Mouse (Mus musculus): Measurements from ENCODE around the gene Dag1. TPM values are rescaled to one million over a fixed set of nuclear protein-coding genes. Genes with fewer than 3 reads are reported as not detected.

Gene Dag1
- total and polyA plus RNA-seq, 3 experiments = 6.1 to 21.9 (median 13.5) TPM

GRCm38 (mm10) chr9:108220380-108220774 lies 43.4 kb downstream of the Dag1 start:
- TF ChIP-seq CTCF (IDR thresholded peaks at IDR 0.05; ENCODE audit: low read depth, low read length) = no peak
- no peak for TF ChIP-seq GATA2 (IDR thresholded peaks at IDR 0.05; ENCODE audit: borderline replicate concordance, low read depth, low read length)
- TF ChIP-seq TAL1 (conservative IDR thresholded peaks at IDR 0.05; ENCODE audit: low read depth, low read length) = no peak
- TF ChIP-seq GATA1 (IDR thresholded peaks at IDR 0.05; ENCODE audit: borderline replicate concordance, low read length) = no peak
- TF ChIP-seq POLR2AphosphoS5 (IDR thresholded peaks at IDR 0.05; ENCODE audit: insufficient replicate concordance, low read depth, low read length) = no peak
- no peaks in the 10 kb centered on the region for H3K27me3 ChIP-seq (ENCODE audit: insufficient read depth, low read length)
- H3K4me1 ChIP-seq (ENCODE audit: insufficient read depth, low read depth, low read length) = no peaks in the 10 kb centered on the region
- no peak for ATAC-seq (ENCODE audit: extremely low read depth, insufficient number of reproducible peaks, low FRiP score, poor library complexity, severe bottlenecking)
- H3K9me3 ChIP-seq (replicated peaks) = no peaks in the 10 kb centered on the region
- peaks cover 34% of the 10 kb centered on the region for H3K36me3 ChIP-seq (replicated peaks)
- DNase-seq (ENCODE audit: low spot score) = no peak
- H3K4me3 ChIP-seq (ENCODE audit: low read depth, low read length) = no peak overlapping the region

GRCm38 (mm10) chr9:108219766-108220379 lies 43.9 kb downstream of the Dag1 start:
- Histone ChIP-seq H3K4me3 (ENCODE audit: low read depth, low read length) (no peak overlapping the region), H3K27me3 (ENCODE audit: insufficient read depth, low read length) (no peaks in the 10 kb centered on the region), H3K9me3 (replicated peaks) (no peaks in the 10 kb centered on the region), H3K36me3 (replicated peaks) (peaks cover 33% of the 10 kb centered on the region), H3K4me1 (ENCODE audit: insufficient read depth, low read depth, low read length) (no peaks in the 10 kb centered on the region)
- DNase-seq (ENCODE audit: low spot score) (no peak), ATAC-seq (ENCODE audit: extremely low read depth, insufficient number of reproducible peaks, low FRiP score, poor library complexity, severe bottlenecking) (no peak)
- TF ChIP-seq GATA2 (IDR thresholded peaks at IDR 0.05; ENCODE audit: borderline replicate concordance, low read depth, low read length) (no peak), TAL1 (conservative IDR thresholded peaks at IDR 0.05; ENCODE audit: low read depth, low read length) (no peak), CTCF (IDR thresholded peaks at IDR 0.05; ENCODE audit: low read depth, low read length) (no peak), GATA1 (IDR thresholded peaks at IDR 0.05; ENCODE audit: borderline replicate concordance, low read length) (no peak), POLR2AphosphoS5 (IDR thresholded peaks at IDR 0.05; ENCODE audit: insufficient replicate concordance, low read depth, low read length) (no peak)

- H3K9me3 ChIP-seq (replicated peaks) = no peaks in the 10 kb centered on the region
- H3K4me1 ChIP-seq (ENCODE audit: insufficient read depth, low read depth, low read length) = no peaks in the 10 kb centered on the region
- TF ChIP-seq GATA2 (IDR thresholded peaks at IDR 0.05; ENCODE audit: borderline replicate concordance, low read depth, low read length) = no peak
- TF ChIP-seq GATA1 (IDR thresholded peaks at IDR 0.05; ENCODE audit: borderline replicate concordance, low read length) = no peak
- no peak for TF ChIP-seq TAL1 (conservative IDR thresholded peaks at IDR 0.05; ENCODE audit: low read depth, low read length)
- no peak for TF ChIP-seq CTCF (IDR thresholded peaks at IDR 0.05; ENCODE audit: low read depth, low read length)
- TF ChIP-seq POLR2AphosphoS5 (IDR thresholded peaks at IDR 0.05; ENCODE audit: insufficient replicate concordance, low read depth, low read length) = no peak
- DNase-seq (ENCODE audit: low spot score) = no peak
- H3K4me3 ChIP-seq (ENCODE audit: low read depth, low read length) = no peak overlapping the region
- H3K27me3 ChIP-seq (ENCODE audit: insufficient read depth, low read length) = no peaks in the 10 kb centered on the region
- ATAC-seq (ENCODE audit: extremely low read depth, insufficient number of reproducible peaks, low FRiP score, poor library complexity, severe bottlenecking) = no peak
- H3K36me3 ChIP-seq (replicated peaks) = peaks cover 41% of the 10 kb centered on the region
Measured at GRCm38 (mm10) chr9:108217936-108218543, 45.7 kb downstream of the Dag1 start.

GRCm38 (mm10) chr9:108217406-108217805 lies 46.4 kb downstream of the Dag1 start:
- ATAC-seq (ENCODE audit: extremely low read depth, insufficient number of reproducible peaks, low FRiP score, poor library complexity, severe bottlenecking) (no peak), DNase-seq (ENCODE audit: low spot score) (no peak)
- Histone ChIP-seq H3K4me1 (ENCODE audit: insufficient read depth, low read depth, low read length) (no peaks in the 10 kb centered on the region), H3K9me3 (replicated peaks) (no peaks in the 10 kb centered on the region), H3K36me3 (replicated peaks) (peaks cover 42% of the 10 kb centered on the region), H3K4me3 (ENCODE audit: low read depth, low read length) (no peak overlapping the region), H3K27me3 (ENCODE audit: insufficient read depth, low read length) (no peaks in the 10 kb centered on the region)
- TF ChIP-seq POLR2AphosphoS5 (IDR thresholded peaks at IDR 0.05; ENCODE audit: insufficient replicate concordance, low read depth, low read length) (no peak), GATA2 (IDR thresholded peaks at IDR 0.05; ENCODE audit: borderline replicate concordance, low read depth, low read length) (no peak), TAL1 (conservative IDR thresholded peaks at IDR 0.05; ENCODE audit: low read depth, low read length) (no peak), CTCF (IDR thresholded peaks at IDR 0.05; ENCODE audit: low read depth, low read length) (no peak), GATA1 (IDR thresholded peaks at IDR 0.05; ENCODE audit: borderline replicate concordance, low read length) (no peak)

- ATAC-seq (ENCODE audit: extremely low read depth, insufficient number of reproducible peaks, low FRiP score, poor library complexity, severe bottlenecking) (no peak), DNase-seq (ENCODE audit: low spot score) (no peak)
- H3K36me3 ChIP-seq (replicated peaks) = peaks cover 54% of the 10 kb centered on the region
- no peaks in the 10 kb centered on the region; the same call in 1 of the 2 replicates for H3K27me3 ChIP-seq (ENCODE audit: insufficient read depth, low read length)
- no peaks in the 10 kb centered on the region for H3K9me3 ChIP-seq (replicated peaks)
- TF ChIP-seq TAL1 (conservative IDR thresholded peaks at IDR 0.05; ENCODE audit: low read depth, low read length) = no peak
- no peak for TF ChIP-seq POLR2AphosphoS5 (IDR thresholded peaks at IDR 0.05; ENCODE audit: insufficient replicate concordance, low read depth, low read length)
- TF ChIP-seq GATA2 (IDR thresholded peaks at IDR 0.05; ENCODE audit: borderline replicate concordance, low read depth, low read length) = no peak
- no peak for TF ChIP-seq CTCF (IDR thresholded peaks at IDR 0.05; ENCODE audit: low read depth, low read length)
- no peak for TF ChIP-seq GATA1 (IDR thresholded peaks at IDR 0.05; ENCODE audit: borderline replicate concordance, low read length)
- no peak overlapping the region for H3K4me3 ChIP-seq (ENCODE audit: low read depth, low read length)
- H3K4me1 ChIP-seq (ENCODE audit: insufficient read depth, low read depth, low read length) = no peaks in the 10 kb centered on the region
Measured at GRCm38 (mm10) chr9:108213105-108213504, 50.7 kb downstream of the Dag1 start.

- TF ChIP-seq TAL1 (conservative IDR thresholded peaks at IDR 0.05; ENCODE audit: low read depth, low read length) = no peak
- no peak for TF ChIP-seq GATA2 (IDR thresholded peaks at IDR 0.05; ENCODE audit: borderline replicate concordance, low read depth, low read length)
- no peak for TF ChIP-seq CTCF (IDR thresholded peaks at IDR 0.05; ENCODE audit: low read depth, low read length)
- TF ChIP-seq POLR2AphosphoS5 (IDR thresholded peaks at IDR 0.05; ENCODE audit: insufficient replicate concordance, low read depth, low read length) = no peak
- TF ChIP-seq GATA1 (IDR thresholded peaks at IDR 0.05; ENCODE audit: borderline replicate concordance, low read length) = no peak
- DNase-seq (ENCODE audit: low spot score) (no peak), ATAC-seq (ENCODE audit: extremely low read depth, insufficient number of reproducible peaks, low FRiP score, poor library complexity, severe bottlenecking) (no peak)
- peaks cover 54% of the 10 kb centered on the region for H3K36me3 ChIP-seq (replicated peaks)
- no peaks in the 10 kb centered on the region for H3K9me3 ChIP-seq (replicated peaks)
- no peaks in the 10 kb centered on the region for H3K4me1 ChIP-seq (ENCODE audit: insufficient read depth, low read depth, low read length)
- no peak overlapping the region for H3K4me3 ChIP-seq (ENCODE audit: low read depth, low read length)
- no peaks in the 10 kb centered on the region; the same call in 1 of the 2 replicates for H3K27me3 ChIP-seq (ENCODE audit: insufficient read depth, low read length)
Measured at GRCm38 (mm10) chr9:108212426-108212825, 51.3 kb downstream of the Dag1 start.
